Mouse (Mus musculus): ENCODE results near the gene Catsperz. TPM values are rescaled to one million over a fixed set of nuclear protein-coding genes. Genes with fewer than 3 reads are reported as not detected.

Gene Catsperz
- not detected for polyA plus RNA-seq (2014; fragmentation: Illumina TruSeq; extraction: RNeasy Lipid Tissue Mini Kit (QIAGEN cat#74804))

DNA sequence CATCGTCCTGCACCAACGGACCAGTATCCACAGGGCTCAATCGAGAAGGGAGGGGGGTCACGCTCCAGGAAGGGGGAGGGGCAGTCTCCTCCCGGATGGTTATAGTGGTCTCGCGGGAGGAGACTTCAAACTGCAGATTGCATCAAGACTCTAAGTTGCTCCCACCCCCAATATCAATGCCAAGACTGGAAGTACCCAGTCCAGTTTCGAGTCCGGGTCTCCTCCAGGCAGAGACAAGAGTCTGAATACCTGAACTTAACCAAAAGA lies at the start of gene Catsperz:
TSS of gene Catsperz (minus strand) at position 74 of the 267 bp plus-strand sequence.

DNA sequence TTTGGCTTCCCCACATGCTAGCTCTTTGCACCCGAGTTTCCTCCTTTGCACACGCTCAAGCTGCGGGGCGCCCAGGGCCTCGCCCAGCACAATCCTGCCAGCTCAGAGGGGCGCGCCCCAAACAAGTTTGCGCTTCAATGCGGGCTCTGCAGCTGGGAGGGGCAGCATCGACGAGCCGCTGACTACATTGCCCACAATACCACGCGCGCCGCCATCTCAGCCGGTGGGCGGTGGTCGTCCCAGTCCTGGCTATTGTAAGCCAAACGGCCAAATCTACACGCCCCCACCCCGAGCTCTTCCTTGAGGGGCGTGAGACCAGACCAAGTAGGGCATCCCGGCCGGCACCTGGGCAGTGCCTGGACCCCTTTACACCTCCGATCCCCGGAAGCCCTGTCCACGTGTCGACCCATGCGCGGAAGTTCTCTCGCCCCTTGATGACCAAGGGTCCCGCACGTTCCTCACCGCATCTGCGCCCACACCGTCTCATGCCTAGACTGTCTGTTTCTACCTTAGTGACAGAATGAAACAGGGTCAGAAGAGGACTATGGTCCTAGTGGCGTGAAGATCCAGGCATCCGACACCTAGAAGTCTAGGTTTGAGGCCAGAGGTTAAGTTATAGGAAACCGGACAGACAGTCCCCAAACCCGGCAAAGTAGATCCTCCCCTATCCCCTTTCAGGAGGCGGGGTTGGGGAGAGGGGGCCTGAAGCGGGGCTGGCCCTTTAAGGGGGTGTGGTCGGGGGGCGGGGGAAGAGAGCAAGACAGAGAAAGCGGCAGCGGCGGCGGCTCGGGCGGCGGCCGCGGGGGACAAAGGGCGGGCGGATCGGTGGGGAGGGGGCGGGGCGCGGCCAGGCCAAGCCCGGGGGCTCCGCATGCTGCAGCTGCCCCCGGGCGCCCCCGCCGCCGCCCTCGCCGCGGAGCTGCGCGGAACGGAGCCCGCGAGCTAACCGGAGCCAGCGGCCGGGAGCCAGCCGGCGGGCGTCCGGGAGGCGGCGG lies 49.3 kb upstream of the Catsperz start, which contains the start of gene Ppp1r14b:
TSS of gene Ppp1r14b (plus strand) at position 758 of the 995 bp plus-strand sequence.

DNA sequence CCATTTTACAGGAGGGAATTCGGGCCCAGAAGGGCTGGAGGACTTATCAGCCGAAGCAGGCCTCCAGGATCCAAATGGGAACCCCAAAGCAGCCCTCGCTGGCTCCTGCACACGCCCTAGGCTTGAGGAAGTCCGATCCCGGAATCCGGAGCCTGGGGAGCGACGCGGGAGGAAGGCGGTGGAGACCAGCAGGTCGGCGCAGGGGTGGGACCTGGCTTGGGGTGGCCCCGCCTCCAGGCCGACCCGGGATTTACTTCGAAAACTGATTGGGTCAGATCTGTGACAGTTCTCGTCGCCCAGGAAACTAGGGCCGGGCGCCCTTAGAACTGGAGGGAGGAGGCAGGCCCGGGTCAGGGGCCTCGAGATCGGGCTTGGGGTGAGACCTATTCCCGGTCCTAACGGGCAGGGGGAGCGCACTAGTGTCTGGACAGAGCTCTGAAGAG lies 17.1 kb upstream of the Catsperz start, which contains the start of gene Gpr137:
TSS of gene Gpr137 (minus strand) at position 232 of the 443 bp plus-strand sequence.

DNA sequence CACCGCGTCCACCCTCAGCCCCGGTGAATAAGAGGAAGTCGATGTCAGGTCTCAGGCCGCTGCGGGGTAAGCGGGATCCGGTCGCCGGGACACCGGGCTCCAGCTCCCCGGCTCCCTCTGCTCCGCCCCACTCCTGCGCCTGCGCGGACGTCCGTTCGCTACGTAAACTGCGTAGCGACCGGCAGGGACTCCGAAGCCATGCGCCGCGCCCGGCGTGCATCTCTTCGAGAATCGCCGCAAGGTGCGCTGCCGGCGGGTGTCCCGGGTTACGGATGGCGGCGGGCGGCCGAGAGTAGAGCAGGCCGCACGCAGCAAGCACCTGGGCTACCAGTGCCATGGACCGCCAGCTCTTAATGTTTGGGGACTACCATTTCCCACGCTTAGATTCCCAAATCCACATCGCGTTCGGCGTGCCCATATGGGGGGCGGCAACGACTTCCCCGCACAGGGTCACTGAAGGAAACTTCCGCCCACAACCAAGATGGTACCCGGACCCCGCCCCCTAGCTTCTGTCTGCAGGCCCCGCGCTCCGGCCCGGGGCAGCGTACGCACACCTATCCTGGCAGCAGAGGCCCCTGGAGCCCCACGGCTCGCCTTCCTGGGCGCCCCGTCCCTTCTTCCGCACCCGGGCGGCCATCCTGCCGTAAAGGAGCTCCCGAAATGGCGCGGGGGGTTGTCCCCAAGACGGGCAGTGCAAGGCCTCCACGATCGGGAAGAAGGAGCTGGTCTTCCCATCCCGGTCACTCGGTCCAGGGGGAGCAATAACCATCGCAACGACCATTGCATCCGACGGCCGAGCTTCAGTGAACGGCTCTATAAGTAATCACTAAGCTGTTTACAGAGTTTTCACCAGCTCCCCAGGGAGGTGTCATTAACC lies 16.4 kb upstream of the Catsperz start, which contains the start of gene Bad:
TSS of gene Bad (plus strand) at position 490 of the 877 bp plus-strand sequence.

DNA sequence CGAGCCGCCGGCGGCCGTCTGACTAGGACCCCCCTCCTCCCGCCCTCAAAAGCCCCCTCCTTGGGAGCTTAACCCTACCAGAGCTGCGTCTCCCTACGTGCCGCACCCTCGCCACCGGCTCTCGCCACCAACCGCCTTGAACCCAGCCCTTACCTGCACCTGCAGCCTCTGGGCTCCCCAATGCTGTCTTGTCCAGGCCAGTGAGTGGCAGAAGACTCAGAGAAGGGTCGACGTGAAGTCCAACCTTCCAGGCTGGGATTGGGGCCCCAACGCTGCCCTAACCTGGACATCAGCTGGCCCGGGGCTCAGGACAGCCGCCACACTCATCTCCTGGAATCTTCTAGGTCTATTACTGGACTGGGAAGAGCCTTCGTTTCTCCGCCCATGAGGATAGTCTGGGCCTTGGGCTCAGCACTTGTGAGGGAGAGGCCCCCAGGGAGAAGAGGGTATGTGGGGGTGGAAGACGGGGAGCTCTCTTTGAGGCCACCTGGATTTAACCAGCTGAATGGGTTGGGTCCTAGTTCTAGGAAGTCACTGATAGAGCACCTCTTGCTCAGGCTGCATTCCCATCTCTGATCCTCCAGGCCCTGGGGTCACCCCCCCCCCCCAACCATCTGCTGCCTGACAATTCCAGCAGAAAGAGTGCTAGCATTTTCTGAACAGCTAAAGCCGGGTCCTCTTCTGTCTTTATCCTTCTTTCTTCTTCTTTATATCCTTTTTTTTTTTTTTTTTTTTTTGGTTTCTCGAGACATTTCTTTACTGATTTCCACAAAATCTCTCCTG lies 9.2 kb upstream of the Catsperz start, which contains the start of gene Kcnk4:
TSS of gene Kcnk4 (minus strand) at position 321 of the 783 bp plus-strand sequence.

DNA sequence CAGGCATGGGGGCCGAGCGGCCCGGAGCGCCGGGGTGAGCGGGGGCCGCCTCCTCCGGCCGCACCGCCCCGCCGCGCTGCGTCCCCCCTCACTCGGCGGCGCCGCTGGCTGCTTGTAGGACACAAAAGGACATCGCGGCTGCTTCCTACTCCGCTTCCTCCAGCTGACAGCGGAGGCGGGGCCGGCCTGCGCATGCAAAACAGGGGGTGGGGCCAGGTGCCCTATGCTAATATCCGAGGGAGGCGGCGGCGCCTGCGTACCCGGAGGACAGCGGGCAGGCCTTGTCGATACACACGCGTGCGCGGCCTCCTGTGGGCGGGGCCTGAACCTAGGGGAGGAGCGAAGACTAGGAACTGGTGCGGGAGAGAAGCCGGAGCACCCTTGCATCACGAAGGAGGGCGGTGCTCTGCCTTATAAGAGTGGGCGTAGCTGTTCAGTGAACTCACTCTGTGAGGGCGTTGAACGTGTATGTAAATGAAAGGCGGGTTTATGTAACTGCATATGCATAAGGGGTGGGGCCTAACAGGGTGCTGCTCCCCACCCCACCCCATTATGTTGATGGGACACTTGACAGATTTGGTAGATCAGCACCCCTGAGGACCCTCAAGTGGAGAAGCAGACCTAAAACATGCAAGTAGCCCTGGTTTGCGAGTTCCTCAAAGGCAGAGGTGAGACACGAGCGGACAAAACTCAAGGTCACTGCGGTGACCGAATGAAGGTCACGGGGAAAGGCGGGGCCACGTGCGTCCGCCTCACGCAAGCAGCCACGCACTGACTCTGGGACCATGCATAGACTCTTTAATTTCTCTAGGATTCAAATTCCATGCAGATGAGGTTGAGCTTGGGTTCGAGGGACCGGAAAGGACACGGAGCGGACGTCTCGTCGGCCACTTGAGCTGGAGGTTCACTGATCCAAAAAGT lies 3.3 kb downstream of the Catsperz start, which contains the start of gene Esrra:
TSS of gene Esrra (minus strand) at position 167 of the 921 bp plus-strand sequence.

DNA sequence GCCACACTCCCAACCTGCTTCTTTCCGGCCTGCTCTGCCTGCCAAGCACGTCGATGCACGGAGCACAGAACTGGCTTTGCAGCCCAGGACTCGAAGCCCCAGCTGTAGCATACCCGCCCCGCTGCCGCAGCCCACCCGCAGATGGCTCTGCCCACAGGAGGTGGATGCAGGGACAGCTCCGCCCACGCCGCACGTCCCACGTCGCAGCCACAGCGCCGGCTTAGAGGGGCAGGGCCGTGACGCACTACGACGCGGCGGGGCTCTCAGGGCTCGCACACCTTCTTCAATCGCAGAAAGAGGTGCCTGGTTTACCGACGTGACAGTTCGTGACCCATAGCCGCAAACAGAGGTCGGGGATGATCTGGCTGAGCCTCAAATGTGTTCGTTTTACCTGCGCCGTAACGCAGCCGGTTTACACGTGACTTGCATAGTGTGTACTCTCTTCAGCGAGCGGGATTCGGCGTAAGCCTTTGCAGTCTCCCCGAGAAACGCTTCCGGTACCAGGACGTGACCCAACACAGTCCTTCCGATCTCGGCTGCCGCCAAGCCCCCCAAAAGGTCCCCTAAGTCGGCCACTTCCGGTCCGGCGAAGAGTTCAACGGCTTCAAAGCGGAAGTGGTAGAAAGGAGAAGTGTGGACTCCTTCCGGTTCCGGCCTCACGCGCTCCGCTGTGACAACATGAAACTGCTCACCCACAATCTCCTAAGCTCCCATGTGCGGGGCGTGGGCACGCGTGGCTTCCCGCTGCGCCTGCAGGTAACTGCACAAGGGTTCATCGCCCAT lies 15.5 kb downstream of the Catsperz start, which contains the start of the genes Trmt112 and Prdx5:
TSS of gene Trmt112 (plus strand) at position 192 of the 783 bp plus-strand sequence.
TSS of gene Prdx5 (minus strand) at position 600 of the 783 bp plus-strand sequence.

Other genes with a start within 250 kb of the Catsperz start
- gene Rps6ka4, start 84.7 kb downstream of the Catsperz start, polyA plus RNA-seq (2014; fragmentation: Illumina TruSeq; extraction: RNeasy Lipid Tissue Mini Kit (QIAGEN cat#74804)), result not detected
- gene Ccdc88b, start 67.2 kb downstream of the Catsperz start, polyA plus RNA-seq (2014; fragmentation: Illumina TruSeq; extraction: RNeasy Lipid Tissue Mini Kit (QIAGEN cat#74804)), result not detected
- gene Trmt112, start 15.7 kb downstream of the Catsperz start, polyA plus RNA-seq (2014; fragmentation: Illumina TruSeq; extraction: RNeasy Lipid Tissue Mini Kit (QIAGEN cat#74804)), result 26.0 TPM
- gene Prdx5, start 15.3 kb downstream of the Catsperz start, polyA plus RNA-seq (2014; fragmentation: Illumina TruSeq; extraction: RNeasy Lipid Tissue Mini Kit (QIAGEN cat#74804)), result 12.0 TPM
- gene Esrra, start 3.6 kb downstream of the Catsperz start, polyA plus RNA-seq (2014; fragmentation: Illumina TruSeq; extraction: RNeasy Lipid Tissue Mini Kit (QIAGEN cat#74804)), result 0.83 TPM
- gene Kcnk4, start 9.1 kb upstream of the Catsperz start, polyA plus RNA-seq (2014; fragmentation: Illumina TruSeq; extraction: RNeasy Lipid Tissue Mini Kit (QIAGEN cat#74804)), result not detected
- 0.71 TPM for gene Bad, start 16.5 kb upstream of the Catsperz start, polyA plus RNA-seq (2014; fragmentation: Illumina TruSeq; extraction: RNeasy Lipid Tissue Mini Kit (QIAGEN cat#74804))
- not detected for gene Gpr137, start 17.1 kb upstream of the Catsperz start, polyA plus RNA-seq (2014; fragmentation: Illumina TruSeq; extraction: RNeasy Lipid Tissue Mini Kit (QIAGEN cat#74804))
- 8.7 TPM for gene Ppp1r14b, start 49.6 kb upstream of the Catsperz start, polyA plus RNA-seq (2014; fragmentation: Illumina TruSeq; extraction: RNeasy Lipid Tissue Mini Kit (QIAGEN cat#74804))
- 4.2 TPM for gene Plcb3, start 51.1 kb upstream of the Catsperz start, polyA plus RNA-seq (2014; fragmentation: Illumina TruSeq; extraction: RNeasy Lipid Tissue Mini Kit (QIAGEN cat#74804))
- gene Fkbp2, start 55.1 kb upstream of the Catsperz start, polyA plus RNA-seq (2014; fragmentation: Illumina TruSeq; extraction: RNeasy Lipid Tissue Mini Kit (QIAGEN cat#74804)), result 12.2 TPM
- gene Vegfb, start 62.3 kb upstream of the Catsperz start, polyA plus RNA-seq (2014; fragmentation: Illumina TruSeq; extraction: RNeasy Lipid Tissue Mini Kit (QIAGEN cat#74804)), result 10.9 TPM
- gene Dnajc4, start 67.2 kb upstream of the Catsperz start, polyA plus RNA-seq (2014; fragmentation: Illumina TruSeq; extraction: RNeasy Lipid Tissue Mini Kit (QIAGEN cat#74804)), result not detected
- not detected for gene Nudt22, start 70.7 kb upstream of the Catsperz start, polyA plus RNA-seq (2014; fragmentation: Illumina TruSeq; extraction: RNeasy Lipid Tissue Mini Kit (QIAGEN cat#74804))
- not detected for gene Trpt1, start 70.8 kb upstream of the Catsperz start, polyA plus RNA-seq (2014; fragmentation: Illumina TruSeq; extraction: RNeasy Lipid Tissue Mini Kit (QIAGEN cat#74804))
- not detected for gene Fermt3, start 94.1 kb upstream of the Catsperz start, polyA plus RNA-seq (2014; fragmentation: Illumina TruSeq; extraction: RNeasy Lipid Tissue Mini Kit (QIAGEN cat#74804))
- gene Stip1, start 114.6 kb upstream of the Catsperz start, polyA plus RNA-seq (2014; fragmentation: Illumina TruSeq; extraction: RNeasy Lipid Tissue Mini Kit (QIAGEN cat#74804)), result 74.7 TPM
- 1.4 TPM for gene Macrod1, start 131.4 kb upstream of the Catsperz start, polyA plus RNA-seq (2014; fragmentation: Illumina TruSeq; extraction: RNeasy Lipid Tissue Mini Kit (QIAGEN cat#74804))
- 2.1 TPM for gene Flrt1, start 180.3 kb upstream of the Catsperz start, polyA plus RNA-seq (2014; fragmentation: Illumina TruSeq; extraction: RNeasy Lipid Tissue Mini Kit (QIAGEN cat#74804))